Mouse (Mus musculus) induced T-regulatory cell, adult 2 months (primary cell): Measurements from ENCODE around the gene Fancc.
A peak's percentile ranks its signal among the peaks of the same experiment; 100 is the strongest.

ENCODE experiments used
- DNase-seq: peaks from one replicate; pipeline ENCODE4 v3.0.0-alpha.2; 2012; ENCODE audit warnings: low read depth

Fancc gene

GRCm38 (mm10) chr13:63289687-63290086, 207.4 kb downstream of the Fancc start:
- DNase-seq = no peak

- no peak for DNase-seq
Measured at GRCm38 (mm10) chr13:63289152-63289551, 207.9 kb downstream of the Fancc start.

- DNase-seq = no peak
Measured at GRCm38 (mm10) chr13:63286483-63287102, 210.5 kb downstream of the Fancc start.

- no peak for DNase-seq
Measured at GRCm38 (mm10) chr13:63284748-63285147, 212.3 kb downstream of the Fancc start.

GRCm38 (mm10) chr13:63283236-63283635, 213.8 kb downstream of the Fancc start:
- no peak for DNase-seq

GRCm38 (mm10) chr13:63281206-63281605, 215.9 kb downstream of the Fancc start:
- no peak for DNase-seq

- DNase-seq = no peak
Measured at GRCm38 (mm10) chr13:63280344-63280743, 216.7 kb downstream of the Fancc start.

- no peak for DNase-seq
Measured at GRCm38 (mm10) chr13:63279807-63280206, 217.3 kb downstream of the Fancc start.

GRCm38 (mm10) chr13:63278796-63279475, 218.1 kb downstream of the Fancc start:
- DNase-seq = no peak

GRCm38 (mm10) chr13:63278141-63278631, 218.9 kb downstream of the Fancc start:
- DNase-seq = no peak

GRCm38 (mm10) chr13:63277316-63277715, 219.8 kb downstream of the Fancc start:
- DNase-seq = peak; percentile 44

- DNase-seq = peak; percentile 65
Measured at GRCm38 (mm10) chr13:63276389-63276788, 220.7 kb downstream of the Fancc start.

GRCm38 (mm10) chr13:63274488-63275166, 222.5 kb downstream of the Fancc start:
- DNase-seq = peak; percentile 84

- DNase-seq = peak; percentile 63
Measured at GRCm38 (mm10) chr13:63273859-63274258, 223.2 kb downstream of the Fancc start.

GRCm38 (mm10) chr13:63272602-63273229, 224.4 kb downstream of the Fancc start:
- peak; percentile 37 for DNase-seq

- peak; percentile 38 for DNase-seq
Measured at GRCm38 (mm10) chr13:63272017-63272601, 225.0 kb downstream of the Fancc start.

- no peak for DNase-seq
Measured at GRCm38 (mm10) chr13:63270191-63270590, 226.9 kb downstream of the Fancc start.

GRCm38 (mm10) chr13:63268776-63269175, 228.3 kb downstream of the Fancc start:
- DNase-seq = no peak

- peak; percentile 28 for DNase-seq
Measured at GRCm38 (mm10) chr13:63268371-63268770, 228.7 kb downstream of the Fancc start.

- DNase-seq = no peak
Measured at GRCm38 (mm10) chr13:63262168-63262957, 234.7 kb downstream of the Fancc start.

- DNase-seq = peak; percentile 48
Measured at GRCm38 (mm10) chr13:63261676-63262075, 235.4 kb downstream of the Fancc start.
